Mouse (Mus musculus) myocyte (in vitro differentiated cells): ENCODE results near the gene Lbhd1. TPM values are rescaled to one million over a fixed set of nuclear protein-coding genes. Genes with fewer than 3 reads are reported as not detected.
"Not testable (repeated sequence)": the region's sequence is repeated elsewhere in the genome, so short reads cannot be mapped to it uniquely, and the experiment has no call there.

Experiments
- H3K27me3 ChIP-seq: one replicate; pipeline ENCODE4 v1.6.1; 2011; ENCODE audit not compliant: control insufficient read depth, insufficient read depth, insufficient read length
- H3K36me3 ChIP-seq: one replicate; pipeline ENCODE4 v1.6.1; 2011; ENCODE audit not compliant: control insufficient read depth, insufficient read depth
- H3K4me2 ChIP-seq: one replicate; pipeline ENCODE4 v1.6.1; 2011; ENCODE audit warnings: low read depth, control low read depth
- H3K4me3 ChIP-seq: one replicate; pipeline ENCODE4 v1.5.1; 2011; ENCODE audit warnings: mild to moderate bottlenecking, control low read depth, moderate library complexity
- H3K79me2 ChIP-seq: one replicate; pipeline ENCODE4 v1.6.1; 2011; ENCODE audit not compliant: control insufficient read depth, insufficient read depth
- H3ac ChIP-seq: one replicate; pipeline ENCODE4 v1.6.1; 2011; ENCODE audit not compliant: control insufficient read depth, insufficient read length
- CEBPB ChIP-seq: IDR thresholded peaks from 2 replicates; pipeline ENCODE4 v1.6.1; 2011; ENCODE audit warnings: mild to moderate bottlenecking, moderate library complexity; ENCODE audit not compliant: poor library complexity, insufficient read depth, severe bottlenecking
- E2F4 ChIP-seq: IDR thresholded peaks from one replicate; pipeline ENCODE4 v1.6.1; 2011; ENCODE audit warnings: mild to moderate bottlenecking, control low read depth, moderate library complexity; ENCODE audit not compliant: insufficient read depth
- MAX ChIP-seq: IDR thresholded peaks from one replicate; pipeline ENCODE4 v1.6.1; 2011; ENCODE audit warnings: low read depth, mild to moderate bottlenecking, control low read depth
- MYOD1 ChIP-seq, 3 experiments: IDR thresholded peaks; one replicate each; pipeline ENCODE4 v1.6.1; 2011; ENCODE audit warnings: control low read depth in 2 of 3, low read depth in 2 of 3, mild to moderate bottlenecking in 2 of 3, moderate library complexity in 1 of 3; ENCODE audit not compliant: insufficient read length in 2 of 3, control insufficient read depth in 1 of 3
- MYOG ChIP-seq, 3 experiments: IDR thresholded peaks; one replicate each; pipeline ENCODE4 v1.6.1; 2011; ENCODE audit warnings: control low read depth in 2 of 3, low read depth in 2 of 3, mild to moderate bottlenecking in 2 of 3; ENCODE audit not compliant: insufficient read length in 2 of 3, control insufficient read depth in 1 of 3, insufficient read depth in 1 of 3
- POLR2A ChIP-seq: IDR thresholded peaks from one replicate; pipeline ENCODE4 v1.6.1; 2011; ENCODE audit warnings: low read depth, mild to moderate bottlenecking, control low read depth, moderate library complexity; ENCODE audit not compliant: insufficient read length
- POLR2AphosphoS2 ChIP-seq: IDR thresholded peaks from one replicate; pipeline ENCODE4 v1.6.1; 2011; ENCODE audit warnings: low read depth, control low read depth; ENCODE audit not compliant: insufficient read length
- REST ChIP-seq: IDR thresholded peaks from one replicate; pipeline ENCODE4 v1.6.1; 2011; ENCODE audit warnings: mild to moderate bottlenecking, control low read depth, moderate library complexity; ENCODE audit not compliant: insufficient read depth, insufficient read length
- SRF ChIP-seq: IDR thresholded peaks from one replicate; pipeline ENCODE4 v1.6.1; 2011; ENCODE audit warnings: low read depth; ENCODE audit not compliant: control insufficient read depth, insufficient read length
- TCF12 ChIP-seq: IDR thresholded peaks from one replicate; pipeline ENCODE4 v1.6.1; 2011; ENCODE audit warnings: mild to moderate bottlenecking, control low read depth; ENCODE audit not compliant: poor library complexity, insufficient read depth, severe bottlenecking
- TCF3 ChIP-seq: IDR thresholded peaks from one replicate; pipeline ENCODE4 v1.6.1; 2011; ENCODE audit warnings: low read depth, control low read depth; ENCODE audit not compliant: insufficient read length
- USF1 ChIP-seq: IDR thresholded peaks from one replicate; pipeline ENCODE4 v1.6.1; 2011; ENCODE audit warnings: low read depth, mild to moderate bottlenecking, control low read depth, moderate library complexity
- polyA plus RNA-seq: library from polyadenylated mRNA; unstranded; fragments of >200 nt; fragmentation: generic; extraction: Trizol; gene quantifications from one replicate; pipeline ENCODE4 v1.2.1, GENCODE M21; 2012; ENCODE audit warnings: missing spikeins

The Lbhd1 gene
- polyA plus RNA-seq, 1 experiment: 3.3 TPM

- Histone ChIP-seq H3K4me3 (no peak overlapping the region), H3K27me3 (no peaks in the 10 kb centered on the region), H3ac (no peak overlapping the region), H3K79me2 (no peaks in the 10 kb centered on the region), H3K36me3 (no peaks in the 10 kb centered on the region), H3K4me2 (no peak overlapping the region)
- TF ChIP-seq TCF3: no peak
- no peak for TF ChIP-seq REST
- TF ChIP-seq SRF: no peak
- TF ChIP-seq TCF12: no peak
- TF ChIP-seq USF1: no peak
- TF ChIP-seq MYOG (IDR thresholded peaks at IDR 0.05; ENCODE audit: control insufficient read depth in 1 of 3, insufficient read depth in 1 of 3, insufficient read length in 2 of 3, low read depth in 2 of 3): no peak
- no peak for TF ChIP-seq MAX
- TF ChIP-seq POLR2AphosphoS2: no peak
- TF ChIP-seq CEBPB: no peak
- no peak for TF ChIP-seq E2F4
- no peak for TF ChIP-seq POLR2A
- TF ChIP-seq MYOD1 (IDR thresholded peaks at IDR 0.05; ENCODE audit: control insufficient read depth in 1 of 3, insufficient read length in 2 of 3, low read depth in 2 of 3): no peak
These were observed 24.5 kb upstream of the Lbhd1 start for GRCm38 (mm10) chr19:8859018-8859417.

- no peaks in the 10 kb centered on the region for H3K79me2 ChIP-seq
- H3K4me2 ChIP-seq: no peak overlapping the region
- no peak for TF ChIP-seq MAX
- no peak for TF ChIP-seq POLR2AphosphoS2
- no peak for TF ChIP-seq POLR2A
- no peak for TF ChIP-seq CEBPB
- no peak for TF ChIP-seq USF1
- TF ChIP-seq SRF: no peak
- TF ChIP-seq MYOG (IDR thresholded peaks at IDR 0.05; ENCODE audit: control insufficient read depth in 1 of 3, insufficient read depth in 1 of 3, insufficient read length in 2 of 3, low read depth in 2 of 3): no peak
- TF ChIP-seq MYOD1 (IDR thresholded peaks at IDR 0.05; ENCODE audit: control insufficient read depth in 1 of 3, insufficient read length in 2 of 3, low read depth in 2 of 3): no peak
- TF ChIP-seq REST: no peak
- no peak for TF ChIP-seq TCF12
- no peak for TF ChIP-seq TCF3
- TF ChIP-seq E2F4: no peak
- no peaks in the 10 kb centered on the region for H3K36me3 ChIP-seq
- H3K4me3 ChIP-seq: no peak overlapping the region
- H3ac ChIP-seq: no peak overlapping the region
- H3K27me3 ChIP-seq: no peaks in the 10 kb centered on the region
These were observed 19.3 kb upstream of the Lbhd1 start for GRCm38 (mm10) chr19:8864265-8864664.

GRCm38 (mm10) chr19:8870381-8870780 lies 13.2 kb upstream of the Lbhd1 start:
- peak overlapping the region; percentile 77 for H3K4me3 ChIP-seq

GRCm38 (mm10) chr19:8870838-8871237 lies 12.7 kb upstream of the Lbhd1 start:
- peaks cover 23% of the 10 kb centered on the region for H3K36me3 ChIP-seq
- TF ChIP-seq USF1 (no peak), SRF (no peak), POLR2A (no peak)
- peaks cover 19% of the 10 kb centered on the region for H3K79me2 ChIP-seq
- peak overlapping the region; percentile 75 for H3K4me2 ChIP-seq
- H3K27me3 ChIP-seq: no peaks in the 10 kb centered on the region
- peak overlapping the region; percentile 80 for H3ac ChIP-seq
- peak overlapping the region; percentile 77 for H3K4me3 ChIP-seq

More at GRCm38 (mm10) chr19:8870381-8870780, 13.2 kb upstream of the Lbhd1 start:
- Histone ChIP-seq H3K4me2 (peak overlapping the region; percentile 75), H3K79me2 (peaks cover 19% of the 10 kb centered on the region), H3ac (peak overlapping the region; percentile 80), H3K36me3 (peaks cover 19% of the 10 kb centered on the region)
- not testable (repeated sequence) for H3K27me3 ChIP-seq

- TF ChIP-seq TCF3 (no peak), POLR2AphosphoS2 (peak; percentile 41), E2F4 (peak; percentile 12), MYOG (IDR thresholded peaks at IDR 0.05; ENCODE audit: control insufficient read depth in 1 of 3, insufficient read depth in 1 of 3, insufficient read length in 2 of 3, low read depth in 2 of 3) (peak in 1 of 3 experiments; percentile 19), REST (no peak), CEBPB (no peak), MYOD1 (IDR thresholded peaks at IDR 0.05; ENCODE audit: control insufficient read depth in 1 of 3, insufficient read length in 2 of 3, low read depth in 2 of 3) (no peak), TCF12 (no peak), SRF (peak; percentile 24), POLR2A (peak; percentile 63), MAX (no peak), USF1 (peak; percentile 100)
- Histone ChIP-seq H3K79me2 (peaks cover 19% of the 10 kb centered on the region), H3K36me3 (peaks cover 30% of the 10 kb centered on the region), H3K4me3 (peak within 1 kb of the TSS; percentile 77), H3ac (peak within 1 kb of the TSS; percentile 80), H3K4me2 (peak within 1 kb of the TSS; percentile 97), H3K27me3 (no peaks in the 10 kb centered on the region)
These were observed 12.0 kb upstream of the Lbhd1 start, which contains the start of gene Ubxn1 for GRCm38 (mm10) chr19:8871267-8872186. Gene Ubxn1, plus strand, starts transcription at chr19:8871496.
